Mouse (Mus musculus): ENCODE measurements at regions not wholly inside any gene's neighbourhood (a gene's known extent, or its start where the extent isn't known, plus 50 kb on each side); places are given as distances from the start of the nearest gene placed in this dataset.

DNA sequence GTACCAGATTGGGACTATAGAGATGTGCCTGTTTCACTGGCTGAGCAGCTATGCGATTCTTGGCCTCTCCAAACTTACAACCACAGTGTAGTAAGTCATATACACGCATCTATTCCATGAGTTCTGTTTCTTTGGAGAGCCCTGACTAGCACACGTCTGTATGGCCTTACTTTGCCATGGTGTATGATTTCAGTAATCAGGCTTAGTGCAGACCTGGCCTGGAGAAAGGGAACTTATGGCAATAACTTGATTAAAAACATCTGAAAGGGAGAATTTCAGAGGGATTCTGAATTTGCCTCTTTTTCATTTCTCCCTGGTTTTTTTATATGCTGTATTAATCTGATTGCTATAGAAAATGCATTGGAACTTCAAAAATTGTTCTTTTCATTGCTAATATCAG is 148.0 kb upstream of the Gm5148 start:
- no peak for ATAC-seq (ENCODE audit: insufficient number of reproducible peaks, low FRiP score, low TSS enrichment, low read depth)
- no peak overlapping the region for H3K9ac ChIP-seq
- no peak overlapping the region for H3K4me2 ChIP-seq (replicated peaks)
- no peak overlapping the region for H3K4me3 ChIP-seq (replicated peaks)
- H3K27ac ChIP-seq (replicated peaks), result 0 out of 2 replicates have a peak overlapping the region, but pooled peaks have one; percentile 48
- H3K9me3 ChIP-seq (replicated peaks), result no peaks in the 10 kb centered on the region
- WGBS, result 54% methylated on average over 3 of the region's 3 CpGs
- no peaks in the 10 kb centered on the region for H3K36me3 ChIP-seq
- peaks cover 39% of the 10 kb centered on the region for H3K4me1 ChIP-seq
- no peaks in the 10 kb centered on the region for H3K27me3 ChIP-seq

DNA sequence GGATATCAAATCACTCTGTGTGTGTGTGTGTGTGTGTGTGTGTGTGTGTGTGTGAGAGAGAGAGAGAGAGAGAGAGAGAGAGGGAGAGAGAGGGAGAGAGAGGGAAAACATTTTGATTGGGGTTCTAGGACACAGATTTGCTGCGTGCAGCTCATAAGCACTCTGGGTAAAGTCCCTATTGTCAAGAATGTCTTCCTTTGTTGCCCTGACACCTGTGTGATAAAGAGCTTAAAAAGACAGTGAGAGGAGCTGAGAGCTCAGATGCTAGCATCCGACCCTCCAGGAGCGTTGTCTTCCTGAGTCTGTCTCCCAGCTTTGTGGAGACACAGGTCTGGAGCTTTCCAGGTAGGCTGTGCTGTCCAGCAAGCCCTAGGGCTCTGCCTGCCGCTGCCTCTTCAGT is 146.8 kb upstream of the Gm5148 start:
- no peak overlapping the region for H3K4me3 ChIP-seq (replicated peaks)
- H3K27me3 ChIP-seq, result no peaks in the 10 kb centered on the region
- no peak overlapping the region for H3K27ac ChIP-seq (replicated peaks)
- 61% methylated on average over 4 of the region's 4 CpGs for WGBS
- peaks cover 35% of the 10 kb centered on the region for H3K4me1 ChIP-seq
- H3K4me2 ChIP-seq (replicated peaks), result no peak overlapping the region
- no peak for ATAC-seq (ENCODE audit: insufficient number of reproducible peaks, low FRiP score, low TSS enrichment, low read depth)
- H3K9me3 ChIP-seq (replicated peaks), result no peaks in the 10 kb centered on the region
- no peaks in the 10 kb centered on the region for H3K36me3 ChIP-seq
- H3K9ac ChIP-seq, result no peak overlapping the region

DNA sequence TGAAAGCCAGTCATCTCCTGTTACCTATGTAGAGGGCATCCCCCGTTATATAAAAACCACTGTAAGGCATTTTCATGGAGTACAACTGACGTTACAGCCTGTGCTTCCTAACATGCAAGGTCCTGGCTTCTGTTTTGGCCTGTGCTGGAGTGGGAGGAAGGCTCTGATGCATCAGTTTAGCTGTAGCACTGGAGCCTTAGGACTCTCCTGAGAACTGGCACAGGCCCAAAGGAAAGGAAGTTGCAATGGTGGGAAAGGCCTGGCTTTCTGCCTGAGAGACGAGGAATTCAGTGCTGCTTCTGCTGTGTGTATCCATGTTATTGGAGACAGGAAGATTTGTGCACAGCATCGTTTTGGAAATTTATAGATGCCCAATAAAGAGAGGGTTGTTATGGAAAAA is 144.2 kb upstream of the Gm5148 start:
- H3K36me3 ChIP-seq, result no peaks in the 10 kb centered on the region
- H3K9ac ChIP-seq, result no peak overlapping the region
- no peak overlapping the region for H3K4me3 ChIP-seq (replicated peaks)
- 38% methylated on average over 4 of the region's 4 CpGs for WGBS
- H3K9me3 ChIP-seq (replicated peaks), result no peaks in the 10 kb centered on the region
- no peak; the same call in 1 of the 2 replicates for ATAC-seq (ENCODE audit: insufficient number of reproducible peaks, low FRiP score, low TSS enrichment, low read depth)
- peak overlapping the region; percentile 56 for H3K27ac ChIP-seq (replicated peaks)
- H3K4me2 ChIP-seq (replicated peaks), result no peak overlapping the region
- peaks cover 18% of the 10 kb centered on the region for H3K4me1 ChIP-seq
- no peaks in the 10 kb centered on the region for H3K27me3 ChIP-seq

DNA sequence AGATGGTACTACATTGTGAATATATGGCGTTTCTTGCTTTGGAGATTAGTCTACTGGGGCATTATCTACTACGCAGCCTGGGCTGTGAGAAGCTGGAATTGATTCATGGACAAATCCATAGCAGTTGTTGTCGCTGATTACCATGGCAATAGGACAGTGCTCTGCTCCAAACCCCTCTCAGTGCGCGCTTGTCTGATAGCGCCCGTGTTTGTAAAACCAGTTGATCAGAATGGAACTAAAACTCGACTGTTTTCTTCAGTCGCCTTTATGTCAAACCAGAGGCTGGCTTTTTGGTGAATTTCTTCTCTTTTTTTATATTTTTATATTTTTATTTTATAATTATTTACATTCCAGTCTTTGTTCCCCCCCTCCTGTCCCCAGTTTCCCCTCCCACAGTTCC is 138.5 kb upstream of the Gm5148 start:
- Histone ChIP-seq H3K36me3 (no peaks in the 10 kb centered on the region), H3K9ac (no peak overlapping the region), H3K27me3 (no peaks in the 10 kb centered on the region), H3K4me2 (replicated peaks) (no peak overlapping the region), H3K4me3 (replicated peaks) (no peak overlapping the region), H3K27ac (replicated peaks) (no peak overlapping the region), H3K4me1 (peaks cover 15% of the 10 kb centered on the region), H3K9me3 (replicated peaks) (no peaks in the 10 kb centered on the region)
- no peak for ATAC-seq (ENCODE audit: insufficient number of reproducible peaks, low FRiP score, low TSS enrichment, low read depth)
- WGBS, result 81% methylated on average over 9 of the region's 9 CpGs

DNA sequence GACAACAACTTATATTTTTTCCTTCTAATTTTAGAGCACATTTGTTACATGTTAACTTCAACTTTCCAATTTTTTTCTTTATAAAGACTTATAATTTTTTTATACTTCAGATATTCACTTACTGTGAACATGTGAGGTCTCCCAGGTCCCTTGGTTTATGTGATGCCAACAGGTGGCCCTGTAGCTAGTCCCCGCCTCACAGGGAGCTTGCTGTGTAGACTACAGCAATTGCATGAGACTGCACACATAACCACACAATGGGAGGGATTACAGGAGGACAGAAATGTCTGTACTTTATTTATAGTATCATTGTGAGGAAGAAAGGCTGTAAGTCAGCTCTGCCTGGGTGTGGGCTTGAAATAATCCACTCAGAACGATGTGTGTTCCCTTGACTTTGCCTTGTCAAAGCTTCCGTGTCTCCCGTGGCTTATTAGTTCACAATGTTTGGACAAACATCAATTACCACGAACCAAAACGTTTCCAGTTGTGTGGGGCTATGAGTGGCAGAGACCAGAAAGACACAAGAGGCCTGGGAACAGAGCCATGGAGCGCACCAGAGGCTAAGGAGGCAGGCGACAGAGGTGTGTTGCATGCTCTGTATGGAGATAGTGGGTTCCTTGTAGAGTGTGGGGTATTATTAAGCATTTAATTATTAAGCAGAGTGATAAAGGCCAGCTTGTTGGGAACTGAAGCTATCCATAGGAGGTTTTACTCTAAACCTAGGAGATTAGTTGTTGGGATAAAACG is 136.6 kb upstream of the Gm5148 start:
- Histone ChIP-seq H3K27me3 (no peaks in the 10 kb centered on the region), H3K27ac (replicated peaks) (no peak overlapping the region), H3K4me3 (replicated peaks) (no peak overlapping the region), H3K9ac (no peak overlapping the region), H3K4me1 (peaks cover 15% of the 10 kb centered on the region), H3K4me2 (replicated peaks) (no peak overlapping the region), H3K9me3 (replicated peaks) (no peaks in the 10 kb centered on the region), H3K36me3 (no peaks in the 10 kb centered on the region)
- ATAC-seq (ENCODE audit: insufficient number of reproducible peaks, low FRiP score, low TSS enrichment, low read depth), result no peak
- 48% methylated on average over 9 of the region's 9 CpGs for WGBS

DNA sequence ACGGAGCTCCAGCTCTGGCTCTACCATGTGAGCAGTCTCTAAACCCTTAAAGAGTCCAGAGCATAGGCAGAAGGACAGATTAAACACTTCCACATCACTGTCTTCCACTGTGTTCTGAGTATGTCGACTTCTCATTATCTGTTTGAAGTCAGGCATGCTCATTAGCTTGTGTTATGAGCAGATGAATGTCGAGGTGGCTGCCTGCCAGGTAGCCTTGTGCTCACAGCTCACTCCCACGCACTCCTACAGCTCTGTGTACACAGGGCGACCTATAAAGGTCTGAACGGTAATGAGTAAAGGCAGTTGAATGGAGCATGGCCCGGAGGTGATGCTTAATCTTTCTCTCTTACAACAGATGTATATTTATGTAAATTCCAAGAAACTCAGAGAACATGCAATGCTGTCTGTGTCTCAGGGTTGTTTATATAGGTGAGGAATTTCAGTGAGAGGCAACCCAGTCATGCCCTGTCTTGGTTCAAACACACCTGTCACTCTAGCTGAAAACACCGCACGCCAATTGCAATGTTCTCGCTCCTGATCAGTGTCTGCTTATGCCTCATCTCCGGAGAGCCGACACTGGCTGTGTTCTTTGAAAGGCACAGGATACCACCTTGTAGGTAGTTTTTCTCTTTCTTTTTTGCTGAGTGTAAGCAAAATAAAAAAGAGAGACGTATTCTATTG is 135.9 kb upstream of the Gm5148 start:
- Histone ChIP-seq H3K4me3 (replicated peaks) (no peak overlapping the region), H3K4me2 (replicated peaks) (no peak overlapping the region), H3K27ac (replicated peaks) (peak overlapping the region; percentile 39; the same call in 1 of the 2 replicates), H3K4me1 (peaks cover 15% of the 10 kb centered on the region), H3K9ac (no peak overlapping the region), H3K9me3 (replicated peaks) (no peaks in the 10 kb centered on the region), H3K27me3 (no peaks in the 10 kb centered on the region), H3K36me3 (no peaks in the 10 kb centered on the region)
- WGBS, result 44% methylated on average over 13 of the region's 13 CpGs
- ATAC-seq (ENCODE audit: insufficient number of reproducible peaks, low FRiP score, low TSS enrichment, low read depth), result 0 out of 2 replicates have a peak, but pooled peaks have one; percentile 75

DNA sequence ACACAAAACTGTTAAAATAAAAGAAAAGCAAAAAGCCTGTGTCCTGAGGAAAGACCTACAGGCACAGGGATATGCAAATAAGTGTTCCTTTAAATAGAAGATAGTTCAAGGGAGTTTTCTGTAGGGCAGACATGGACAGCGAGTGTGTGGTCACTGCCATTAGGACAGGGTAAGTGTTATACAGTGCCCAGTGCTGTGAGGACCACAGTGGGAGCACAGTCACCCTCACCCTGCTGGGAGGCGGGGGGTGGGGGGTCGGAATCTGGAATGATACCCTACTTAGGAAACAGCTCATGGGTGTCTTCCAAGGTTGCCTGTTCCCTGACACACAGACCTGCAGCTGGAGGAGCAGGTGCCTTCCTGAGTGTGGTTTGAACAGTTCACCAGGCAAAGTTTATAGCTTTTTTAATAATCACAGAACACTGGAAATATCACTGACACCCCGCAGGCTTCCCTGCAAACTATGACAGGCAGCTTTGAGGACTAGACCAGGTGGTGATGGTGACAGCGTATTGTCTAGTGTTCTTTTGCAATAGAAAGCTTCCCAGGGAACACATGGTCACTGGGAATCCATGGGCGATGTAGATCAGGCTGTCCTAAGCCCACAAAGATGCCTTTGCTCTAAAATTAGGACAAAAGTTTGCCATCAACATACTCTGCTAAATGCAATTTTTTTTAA is 134.5 kb upstream of the Gm5148 start:
- H3K27me3 ChIP-seq, result no peaks in the 10 kb centered on the region
- no peaks in the 10 kb centered on the region for H3K36me3 ChIP-seq
- no peaks in the 10 kb centered on the region for H3K9me3 ChIP-seq (replicated peaks)
- no peak for ATAC-seq (ENCODE audit: insufficient number of reproducible peaks, low FRiP score, low TSS enrichment, low read depth)
- no peak overlapping the region for H3K4me3 ChIP-seq (replicated peaks)
- H3K9ac ChIP-seq, result no peak overlapping the region
- no peak overlapping the region for H3K27ac ChIP-seq (replicated peaks)
- H3K4me2 ChIP-seq (replicated peaks), result no peak overlapping the region
- peaks cover 15% of the 10 kb centered on the region for H3K4me1 ChIP-seq
- WGBS, result 85% methylated on average over 6 of the region's 6 CpGs

DNA sequence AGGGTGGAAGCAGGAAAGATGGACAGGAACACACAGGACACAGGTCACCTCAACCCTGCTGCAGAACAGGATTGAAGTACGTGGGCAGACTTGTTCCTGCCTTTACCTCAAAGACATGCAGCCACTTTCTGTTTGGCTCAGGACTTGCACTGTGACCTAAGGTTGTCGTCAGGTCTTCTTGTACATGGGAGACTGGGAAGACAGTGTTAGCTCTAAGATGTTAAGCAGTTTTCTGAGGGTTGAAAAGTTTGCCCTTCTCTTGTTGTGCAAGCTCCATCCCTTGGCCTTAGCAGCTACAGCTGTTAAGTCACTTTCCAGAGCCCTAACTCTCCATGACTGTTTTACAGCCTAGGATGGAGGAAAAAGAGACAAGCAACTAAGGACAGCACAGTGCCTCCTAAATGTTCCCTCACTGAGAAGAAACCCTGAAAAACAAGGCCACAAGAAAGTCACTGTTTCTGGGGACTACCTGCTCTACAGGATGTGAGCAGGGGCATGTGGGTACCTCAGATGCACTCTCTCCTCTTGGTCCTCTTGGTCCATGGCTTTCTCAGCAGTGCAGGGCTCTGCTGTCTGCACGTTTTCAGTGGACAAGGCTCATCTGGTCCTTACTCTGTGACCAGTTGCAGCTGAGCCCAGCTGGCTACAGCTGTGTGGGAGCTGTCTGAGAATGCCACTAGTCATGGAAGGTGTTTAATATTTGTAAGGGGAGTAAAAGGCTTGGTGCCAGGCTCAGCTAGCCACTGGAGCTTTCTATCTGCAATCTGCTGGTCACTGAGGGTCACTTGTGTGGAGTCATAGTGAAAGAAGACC is 122.1 kb upstream of the Gm5148 start:
- Histone ChIP-seq H3K4me3 (replicated peaks) (no peak overlapping the region), H3K4me1 (peaks cover 27% of the 10 kb centered on the region), H3K4me2 (replicated peaks) (no peak overlapping the region), H3K27ac (replicated peaks) (peak overlapping the region; percentile 88), H3K36me3 (no peaks in the 10 kb centered on the region), H3K9ac (no peak overlapping the region), H3K9me3 (replicated peaks) (no peaks in the 10 kb centered on the region), H3K27me3 (no peaks in the 10 kb centered on the region)
- no peak for ATAC-seq (ENCODE audit: insufficient number of reproducible peaks, low FRiP score, low TSS enrichment, low read depth)
- 70% methylated on average over 3 of the region's 3 CpGs for WGBS

DNA sequence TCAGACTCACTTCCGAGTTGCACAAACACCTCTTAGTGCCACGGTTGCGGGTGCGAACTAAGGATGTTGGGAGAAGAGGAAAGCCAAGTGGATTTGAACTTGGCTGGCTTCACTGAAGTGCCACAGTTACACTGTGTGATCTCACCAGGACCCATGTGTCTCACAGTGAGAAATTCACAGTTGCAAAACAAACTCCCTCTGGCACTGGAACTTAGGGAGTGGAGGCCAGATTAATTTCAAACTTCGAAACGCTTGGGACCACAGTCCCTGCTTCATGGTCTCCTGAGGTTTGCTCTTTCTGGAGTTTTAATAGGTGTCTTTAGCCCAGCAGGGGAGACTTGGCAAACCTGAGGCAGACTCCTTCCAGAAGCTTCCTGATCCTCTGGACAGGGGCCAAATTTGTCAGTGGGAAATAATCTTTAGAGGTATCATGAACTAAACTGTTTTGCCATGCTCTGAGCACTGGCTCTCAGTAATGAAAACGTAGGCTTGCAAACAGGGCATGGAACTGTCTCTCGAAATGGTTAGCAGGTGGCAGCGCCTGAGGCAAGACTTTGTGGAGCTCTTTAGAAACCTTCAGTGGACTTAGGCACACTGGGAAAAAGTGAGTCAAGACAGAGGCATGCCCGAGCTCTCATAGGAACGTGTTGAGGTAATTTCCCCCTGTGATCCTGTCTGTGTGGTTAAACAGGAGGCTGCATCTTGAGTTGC is 121.2 kb upstream of the Gm5148 start:
- Histone ChIP-seq H3K4me1 (peaks cover 27% of the 10 kb centered on the region), H3K9ac (no peak overlapping the region), H3K36me3 (no peaks in the 10 kb centered on the region), H3K9me3 (replicated peaks) (no peaks in the 10 kb centered on the region), H3K27ac (replicated peaks) (peak overlapping the region; percentile 88), H3K4me2 (replicated peaks) (no peak overlapping the region), H3K4me3 (replicated peaks) (no peak overlapping the region), H3K27me3 (no peaks in the 10 kb centered on the region)
- 45% methylated on average over 11 of the region's 11 CpGs for WGBS
- peak; percentile 53 for ATAC-seq (ENCODE audit: insufficient number of reproducible peaks, low FRiP score, low TSS enrichment, low read depth)

DNA sequence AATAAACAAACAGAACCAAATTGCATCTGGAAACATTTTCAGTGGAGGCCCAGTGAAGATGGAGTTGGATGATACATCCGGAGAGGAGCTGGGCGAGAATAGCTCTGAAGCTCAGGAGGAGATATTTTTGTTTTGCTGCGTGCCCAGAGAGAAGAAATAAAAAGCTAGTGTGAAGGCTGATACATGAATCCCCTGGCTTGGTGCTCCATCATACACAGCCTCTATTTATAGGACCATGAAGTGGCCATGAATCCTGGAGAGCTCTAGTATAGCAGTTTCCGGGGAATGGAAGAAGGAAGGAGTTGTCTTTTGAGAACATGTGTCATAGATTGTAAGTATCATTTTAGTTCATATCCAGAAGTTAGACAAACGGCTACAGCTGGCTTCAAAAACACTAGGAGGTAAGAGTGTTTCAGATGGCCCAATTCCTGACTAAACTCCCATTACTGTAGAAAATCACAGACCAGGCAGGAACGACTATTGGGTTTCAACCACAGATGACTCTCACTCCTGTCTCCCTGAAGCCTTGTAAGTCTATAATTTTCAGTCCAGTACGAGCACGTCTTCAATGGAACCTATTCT is 120.5 kb upstream of the Gm5148 start:
- no peak overlapping the region for H3K4me3 ChIP-seq (replicated peaks)
- ATAC-seq (ENCODE audit: insufficient number of reproducible peaks, low FRiP score, low TSS enrichment, low read depth), result peak; percentile 59
- 36% methylated on average over 8 of the region's 8 CpGs for WGBS
- peaks cover 27% of the 10 kb centered on the region for H3K4me1 ChIP-seq
- H3K36me3 ChIP-seq, result no peaks in the 10 kb centered on the region
- peak overlapping the region; percentile 88 for H3K27ac ChIP-seq (replicated peaks)
- H3K4me2 ChIP-seq (replicated peaks), result no peak overlapping the region
- H3K9me3 ChIP-seq (replicated peaks), result no peaks in the 10 kb centered on the region
- H3K27me3 ChIP-seq, result no peaks in the 10 kb centered on the region
- no peak overlapping the region for H3K9ac ChIP-seq
